In the genomic region with DNA sequence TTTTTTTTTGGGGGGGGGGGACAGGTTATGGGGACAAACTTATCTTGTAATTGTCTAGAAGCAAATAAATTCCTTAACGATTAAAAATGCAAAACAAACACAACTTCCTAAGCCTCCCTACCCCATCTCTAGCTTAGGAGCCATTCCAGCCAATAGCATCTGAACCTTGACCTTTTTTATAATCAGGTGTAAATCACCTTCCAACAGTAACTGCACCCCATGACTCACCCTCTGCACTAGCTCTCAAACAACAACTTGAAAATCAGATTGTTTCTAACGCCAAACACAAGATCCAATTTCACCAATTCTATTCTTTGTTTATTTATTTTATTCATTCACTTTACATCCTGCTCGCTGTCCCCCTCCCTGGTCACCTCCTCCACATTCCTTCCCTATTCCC, we compare ENCODE assay signal across 14 mouse cellular contexts.
"Had no signal": no experiment of that assay in that cellular context is flagged by ENCODE, and none has a peak within 500 bp of the region (broad histone marks: within the 10 kb centered on the region; RNA-seq: fewer than 3 reads in every experiment).

No protein-coding gene starts in this region.

- H3K36me3 ChIP-seq: hindbrain, embryonic 13.5 days; stomach, embryonic 15.5 days had no signal

- H3K27me3 ChIP-seq: hindbrain, embryonic 13.5 days; limb, embryonic 15.5 days; liver, embryonic 15.5 days; neural tube, embryonic 13.5 days; stomach, embryonic 15.5 days had no signal

- H3K27ac ChIP-seq: hindbrain, embryonic 13.5 days; hindbrain, postnatal 0 days; left cerebral cortex, adult 2 months; limb, embryonic 15.5 days; liver, embryonic 15.5 days; neural tube, embryonic 13.5 days had no signal

- DNase-seq: kidney, adult 11 months; lung, embryonic 14.5 days; lung, postnatal 10 days; lung, postnatal 4 days; right cerebral cortex, postnatal 4 days; thymus, postnatal 36 days had no signal

- H3K9me3 ChIP-seq: hindbrain, embryonic 13.5 days; limb, embryonic 15.5 days; liver, embryonic 15.5 days; midbrain, embryonic 10.5 days; neural tube, embryonic 13.5 days; stomach, embryonic 15.5 days had no signal

- H3K9ac ChIP-seq: hindbrain, embryonic 13.5 days; limb, embryonic 15.5 days; liver, embryonic 15.5 days; lung, embryonic 14.5 days; neural tube, embryonic 13.5 days; stomach, embryonic 15.5 days had no signal

- H3K4me2 ChIP-seq: hindbrain, embryonic 13.5 days; limb, embryonic 15.5 days; liver, embryonic 15.5 days; lung, embryonic 14.5 days; neural tube, embryonic 13.5 days; stomach, embryonic 15.5 days had no signal

- H3K4me3 ChIP-seq: hindbrain, embryonic 13.5 days; left cerebral cortex, adult 2 months; limb, embryonic 15.5 days; liver, embryonic 15.5 days; midbrain, embryonic 10.5 days; neural tube, embryonic 13.5 days; stomach, embryonic 15.5 days had no signal
